Comparison of ENCODE assay signal across 11 mouse cellular contexts in genomic region chr2:103684926-103685577, GRCm38 (mm10).
A peak's percentile ranks its signal among the peaks of the same experiment; 100 is the strongest.
DNase-seq lines count a peak whose midpoint lies in the region; ATAC-seq and TF ChIP-seq lines count a peak whose summit lies in the region.
"Had no signal": no experiment of that assay in that cellular context is flagged by ENCODE, and none has a peak within 500 bp of the region (broad histone marks: within the 10 kb centered on the region; RNA-seq: fewer than 3 reads in every experiment).

No protein-coding gene starts in this region.

- WGBS in limb, embryonic 14.5 days: 38% methylated on average over 7 of the region's 7 CpGs

- no peak overlapping the region for H3K9ac ChIP-seq in limb, embryonic 14.5 days (ENCODE audit: low read depth, low read length, severe bottlenecking)
- H3K9ac ChIP-seq: midbrain, embryonic 15.5 days had no signal

- peaks cover 16% of the 10 kb centered on the region; the same call in 1 of the 2 replicates for H3K36me3 ChIP-seq in limb, embryonic 14.5 days (ENCODE audit: control insufficient read depth, insufficient read depth, low read length)
- H3K36me3 ChIP-seq: midbrain, embryonic 15.5 days had no signal

- DNase-seq in gastrocnemius, adult 2 months: peak; percentile 13
- no peak for DNase-seq in gastrocnemius, postnatal 14 days
- DNase-seq in ovary, postnatal 36 days (ENCODE audit: low spot score): peak; percentile 34
- DNase-seq in ovary, postnatal 10 days (ENCODE audit: low spot score): no peak
- peak; percentile 77 for DNase-seq in limb, embryonic 14.5 days (ENCODE audit: low spot score)
- peak; percentile 82 for DNase-seq in thymus, postnatal 4 days
- no peak for DNase-seq in frontal cortex, adult 2 months (ENCODE audit: extremely low spot score in 1 of 2, low spot score in 1 of 2)
- no peak for DNase-seq in frontal cortex, postnatal 25 days (ENCODE audit: low spot score in 2 of 2)
- DNase-seq: right cerebral cortex, postnatal 4 days had no signal

- H3K4me2 ChIP-seq in limb, embryonic 14.5 days (replicated peaks; ENCODE audit: low read depth, low read length, severe bottlenecking): no peak overlapping the region
- H3K4me2 ChIP-seq: midbrain, embryonic 15.5 days had no signal

- no peak for TF ChIP-seq POLR2A in limb, embryonic 14.5 days (IDR thresholded peaks at IDR 0.05; ENCODE audit: borderline replicate concordance, extremely low read depth, insufficient read depth, insufficient read length)

- TF ChIP-seq CTCF in gastrocnemius, adult 2 months (IDR thresholded peaks at IDR 0.05): no peak

- peak; percentile 88 for ATAC-seq in limb, embryonic 14.5 days (ENCODE audit: low FRiP score, low read depth)
- ATAC-seq: midbrain, embryonic 15.5 days had no signal

- no peak overlapping the region for H3K4me3 ChIP-seq in gastrocnemius, adult 2 months
- no peak overlapping the region for H3K4me3 ChIP-seq in limb, embryonic 14.5 days (replicated peaks; ENCODE audit: low read length)
- H3K4me3 ChIP-seq: erythroblast, embryonic 14.5 days; midbrain, embryonic 15.5 days had no signal

- H3K27me3 ChIP-seq in limb, embryonic 14.5 days (ENCODE audit: control insufficient read depth, insufficient read depth, low read length): no peaks in the 10 kb centered on the region

- intact Hi-C loops in gastrocnemius, adult 2 months (cut with DNase I): no loop called here
- intact Hi-C loops in gastrocnemius, postnatal 14 days (cut with DNase I; ENCODE audit: low total_unique reads): no loop called here

- H3K27ac ChIP-seq in gastrocnemius, adult 2 months: no peak overlapping the region
- H3K27ac ChIP-seq in limb, embryonic 14.5 days (replicated peaks; ENCODE audit: low read depth, low read length): peak overlapping the region; percentile 40
- H3K27ac ChIP-seq: midbrain, embryonic 15.5 days had no signal

- no peaks in the 10 kb centered on the region for H3K9me3 ChIP-seq in limb, embryonic 14.5 days (ENCODE audit: control insufficient read depth, low read length)
- H3K9me3 ChIP-seq: midbrain, embryonic 15.5 days had no signal

- peaks cover 21% of the 10 kb centered on the region for H3K4me1 ChIP-seq in limb, embryonic 14.5 days (ENCODE audit: control insufficient read depth, insufficient read depth, low read length)

Comparison
In these comparisons a context has a peak if more than half of its experiments do, and no peak if none do; other contexts are left out.
1. DNase-seq: peak in gastrocnemius, adult 2 months (single experiment), ovary, postnatal 36 days (single experiment), limb, embryonic 14.5 days (single experiment) and thymus, postnatal 4 days (single experiment); none in gastrocnemius, postnatal 14 days (single experiment), ovary, postnatal 10 days (single experiment), frontal cortex, adult 2 months (0 of 2) and frontal cortex, postnatal 25 days (0 of 2).